Mouse (Mus musculus) liver, postnatal 0 days (tissue): ENCODE measurements at regions not wholly inside any gene's neighbourhood (a gene's known extent, or its start where the extent isn't known, plus 50 kb on each side); places are given as distances from the start of the nearest gene placed in this dataset.

Experiments used
- CTCF ChIP-seq: sonication (generic); IDR thresholded peaks from 2 replicates; pipeline ENCODE4 v1.5.1; 2016; ENCODE audit warnings: antibody characterized with exemption, low read depth
- EP300 ChIP-seq: IDR thresholded peaks from 2 replicates; pipeline ENCODE4 v1.6.1; 2016; ENCODE audit warnings: antibody characterized with exemption, low read depth, mild to moderate bottlenecking

DNA sequence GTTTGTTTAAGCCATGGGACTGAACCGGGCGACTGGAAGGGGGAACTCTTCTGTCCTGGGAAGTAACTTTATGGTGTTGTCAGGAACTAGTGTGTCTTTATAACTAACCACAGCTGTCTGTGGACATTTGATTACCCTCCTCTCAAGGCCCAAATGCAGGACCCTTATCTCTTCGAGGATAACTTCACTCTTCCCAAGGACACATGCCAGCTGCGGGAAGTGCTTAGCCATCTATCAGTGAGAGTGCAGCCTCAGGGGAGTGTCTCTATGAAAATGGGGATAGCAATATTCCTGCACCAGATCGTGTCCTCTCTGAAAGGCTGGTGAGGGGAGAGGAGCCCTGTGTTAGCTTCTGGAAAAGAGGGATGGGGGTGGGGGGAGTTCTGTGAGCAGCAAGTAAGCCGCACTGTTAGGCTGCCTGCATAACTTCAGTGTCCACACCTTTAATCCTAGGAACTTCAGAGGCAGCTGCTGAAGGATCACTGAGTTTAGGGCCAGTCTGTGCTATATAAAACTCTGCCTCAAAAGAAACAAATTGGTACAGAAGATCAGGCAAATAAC is 3892.4 kb downstream of the 9330182O14Rik start:
- TF ChIP-seq EP300 (no peak), CTCF (no peak)
